Mouse (Mus musculus) cerebellum, postnatal 10 days (tissue): ENCODE data around the gene 2810004N23Rik.
"Not testable (repeated sequence)": the region's sequence is repeated elsewhere in the genome, so short reads cannot be mapped to it uniquely, and the experiment has no call there.

Experiments used
- DNase-seq, 2 experiments: peaks; one replicate each; pipeline ENCODE4 v3.0.0; 2021; ENCODE audit warnings: mixed read lengths in 2 of 2

2810004N23Rik gene

GRCm38 (mm10) chr8:124863729-124864128, 809 bp upstream of the 2810004N23Rik start:
- no peak for DNase-seq

- DNase-seq: no peak
Observed at GRCm38 (mm10) chr8:124863163-124863677, 300 bp upstream of the 2810004N23Rik start.

DNA sequence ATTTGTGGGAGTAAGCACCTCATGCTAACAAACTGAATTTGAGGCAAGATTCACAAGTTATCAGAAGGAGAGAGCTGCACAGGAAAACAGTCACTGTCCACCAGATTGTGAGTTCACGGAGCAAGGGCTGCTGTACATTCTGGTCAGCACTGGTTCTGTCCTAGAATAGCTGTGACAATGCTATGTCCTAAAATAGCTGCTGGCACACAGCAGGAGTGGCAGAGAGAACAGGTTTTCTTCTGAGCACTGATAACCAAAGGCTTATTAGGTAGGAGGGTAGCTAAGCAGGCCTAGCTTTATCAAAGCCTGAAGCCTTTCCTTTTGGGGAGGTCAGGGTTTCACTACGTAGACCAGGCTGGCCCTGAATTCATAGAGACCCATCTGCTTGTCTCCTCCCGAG, 2.7 kb downstream of the 2810004N23Rik start:
- no peak for DNase-seq

GRCm38 (mm10) chr8:124859466-124859865, 3.5 kb downstream of the 2810004N23Rik start:
- peak; percentile 24 to 46 for DNase-seq

DNA sequence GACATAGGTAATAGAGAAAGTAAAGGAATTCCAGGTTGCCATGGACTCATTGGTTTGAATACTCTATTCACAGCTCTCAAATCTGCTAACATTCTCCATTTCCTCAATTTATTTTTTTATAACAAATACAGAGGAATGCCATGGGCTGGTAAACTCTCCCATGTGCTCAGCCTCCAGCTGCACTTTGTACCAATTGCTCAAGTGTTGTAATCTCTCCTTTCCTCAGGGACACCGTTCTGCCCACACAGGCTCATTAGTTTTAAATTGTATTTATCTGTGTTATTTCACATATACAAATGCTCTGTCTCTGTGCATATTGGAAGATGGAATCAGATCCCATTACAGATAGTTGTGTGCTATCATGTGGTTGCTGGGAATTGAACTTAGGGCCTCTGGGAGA, 9.4 kb downstream of the 2810004N23Rik start:
- DNase-seq: no peak

- DNase-seq: no peak
Observed at GRCm38 (mm10) chr8:124845573-124845972, 17.3 kb downstream of the 2810004N23Rik start.

GRCm38 (mm10) chr8:124845131-124845530, 17.8 kb downstream of the 2810004N23Rik start:
- DNase-seq: no peak

DNA sequence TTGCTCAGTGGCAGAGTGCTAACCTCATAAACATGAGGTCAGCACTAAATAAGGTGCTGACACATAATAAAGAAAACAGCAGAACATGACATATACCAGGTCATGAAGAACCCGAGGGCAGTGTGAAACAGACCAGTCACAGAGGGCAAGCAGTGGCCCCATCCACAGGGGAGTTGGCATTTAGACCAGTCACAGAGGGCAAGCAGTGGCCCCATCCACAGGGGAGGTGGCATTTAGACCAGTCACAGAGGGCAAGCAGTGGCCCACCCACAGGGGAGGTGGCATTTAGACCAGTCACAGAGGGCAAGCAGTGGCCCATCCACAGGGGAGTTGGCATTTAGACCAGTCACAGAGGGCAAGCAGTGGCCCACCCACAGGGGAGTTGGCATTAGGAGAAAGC, 20.0 kb downstream of the 2810004N23Rik start:
- DNase-seq: not testable (repeated sequence)

DNA sequence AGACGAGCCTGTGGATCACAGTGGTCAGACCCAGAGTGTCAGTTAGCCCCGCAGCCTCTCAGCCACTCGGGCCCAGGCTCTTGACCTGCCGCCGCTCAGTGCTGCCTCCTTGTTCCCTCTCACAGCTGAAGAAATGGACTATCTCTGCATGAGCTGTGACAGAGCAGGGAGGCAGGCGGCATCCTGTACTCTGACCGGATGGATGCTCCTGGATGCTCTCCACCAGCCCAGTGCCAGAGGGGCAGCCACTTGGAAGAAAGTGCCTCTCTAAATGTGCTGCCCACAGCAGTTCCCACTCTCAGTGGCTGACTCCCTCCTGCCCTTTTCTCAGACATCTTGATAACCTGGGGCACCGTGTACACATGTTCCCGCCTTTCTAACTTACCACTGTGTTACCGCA, 21.1 kb downstream of the 2810004N23Rik start:
- DNase-seq: peak; percentile 50 to 57

DNA sequence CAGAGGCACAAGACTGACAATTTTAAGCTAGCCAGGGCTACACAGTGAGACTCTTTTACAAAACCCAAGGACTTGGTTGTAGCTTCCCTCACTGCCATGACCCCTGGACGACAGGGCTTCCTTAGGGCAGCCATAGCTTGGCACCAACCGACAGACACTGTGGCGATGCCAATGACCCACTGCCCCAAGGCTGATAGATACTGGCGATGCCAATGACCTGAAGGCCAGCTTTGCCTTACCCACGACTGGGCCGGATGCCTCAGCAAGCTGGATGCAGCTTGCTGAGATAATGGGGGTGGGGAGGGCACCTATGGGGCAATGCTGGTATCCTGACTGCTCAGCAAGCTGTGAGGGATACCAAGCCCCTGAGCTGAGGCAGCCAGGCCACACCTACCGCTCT, 22.0 kb downstream of the 2810004N23Rik start:
- no peak for DNase-seq

DNA sequence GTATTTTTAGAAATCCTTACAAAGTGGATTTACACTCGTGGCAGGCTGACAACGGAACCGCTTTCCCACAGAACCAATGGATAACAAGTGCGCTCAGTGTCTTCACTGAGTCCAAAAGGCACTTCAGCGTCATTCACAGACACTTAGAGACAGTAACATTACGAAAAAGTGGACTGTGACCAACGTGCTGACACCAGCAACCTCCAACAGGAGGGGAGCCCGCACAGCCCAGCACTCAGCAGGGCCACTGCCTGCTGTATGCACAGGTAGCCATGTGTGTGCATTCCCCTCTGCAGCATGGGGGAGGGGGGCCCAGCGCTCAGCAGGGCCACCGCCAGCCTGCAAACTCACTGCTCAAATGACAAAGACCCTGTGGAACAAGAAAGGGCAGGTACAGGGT, 23.5 kb downstream of the 2810004N23Rik start:
- no peak for DNase-seq

DNA sequence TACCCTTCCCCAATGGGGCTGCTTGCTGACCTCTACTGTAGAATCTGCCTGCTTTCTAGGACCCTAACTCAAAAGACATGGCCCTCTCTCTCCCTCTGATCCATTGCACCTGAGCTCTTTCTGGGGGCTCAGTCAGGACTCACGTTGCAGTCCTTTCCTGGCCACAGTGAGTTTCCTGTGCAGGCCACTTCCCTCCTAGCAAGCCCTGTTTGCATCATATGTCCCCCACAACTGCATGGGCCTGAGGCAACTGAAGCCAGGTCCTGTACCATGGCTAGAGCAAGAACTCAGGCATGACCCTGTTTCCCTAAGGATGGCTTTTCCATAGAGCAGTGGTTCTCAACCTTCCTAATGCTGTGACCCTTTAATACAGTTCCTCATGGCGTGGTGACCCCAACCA, 25.0 kb downstream of the 2810004N23Rik start:
- DNase-seq: no peak

DNA sequence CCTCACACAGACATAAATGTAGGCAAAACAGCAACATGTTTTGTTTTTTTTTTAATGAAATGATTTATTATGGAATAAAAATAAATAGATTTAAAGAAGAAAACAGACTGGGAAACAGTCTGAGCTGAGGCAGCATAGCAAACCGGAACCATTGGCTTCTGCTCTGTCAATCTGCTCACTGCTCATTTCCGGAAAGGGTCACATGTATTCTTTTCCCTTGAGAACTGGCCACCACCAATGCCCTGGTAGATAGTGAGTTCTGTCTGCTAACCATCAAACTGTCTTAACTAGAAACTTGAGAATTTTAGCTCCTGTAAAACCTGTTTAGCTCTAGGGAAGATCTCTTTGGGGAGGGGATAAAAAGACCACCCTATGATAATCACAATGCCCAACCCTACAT, 26.0 kb downstream of the 2810004N23Rik start:
- DNase-seq: no peak

DNA sequence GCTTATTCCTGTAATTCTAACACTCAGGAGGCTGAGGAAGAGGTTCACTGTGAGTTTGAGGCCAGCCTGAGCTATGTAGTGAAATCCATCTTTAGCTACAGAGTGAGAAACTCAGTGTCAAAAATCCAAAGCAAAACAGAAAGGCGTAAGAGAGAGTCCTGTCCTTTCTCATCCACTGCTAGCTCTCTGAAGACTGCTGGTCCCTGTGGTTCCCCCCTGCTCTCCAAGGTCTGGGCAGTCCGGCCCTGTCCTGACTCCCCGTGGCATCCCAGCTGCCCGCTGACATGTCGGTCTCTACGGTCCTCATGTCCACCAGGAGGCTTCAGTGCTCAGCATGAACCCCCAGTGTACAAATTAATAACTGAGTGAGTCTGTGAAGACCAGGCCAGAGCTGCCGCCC, 26.6 kb downstream of the 2810004N23Rik start:
- DNase-seq: no peak

- DNase-seq: no peak
Observed at GRCm38 (mm10) chr8:124835848-124836247, 27.1 kb downstream of the 2810004N23Rik start.

DNA sequence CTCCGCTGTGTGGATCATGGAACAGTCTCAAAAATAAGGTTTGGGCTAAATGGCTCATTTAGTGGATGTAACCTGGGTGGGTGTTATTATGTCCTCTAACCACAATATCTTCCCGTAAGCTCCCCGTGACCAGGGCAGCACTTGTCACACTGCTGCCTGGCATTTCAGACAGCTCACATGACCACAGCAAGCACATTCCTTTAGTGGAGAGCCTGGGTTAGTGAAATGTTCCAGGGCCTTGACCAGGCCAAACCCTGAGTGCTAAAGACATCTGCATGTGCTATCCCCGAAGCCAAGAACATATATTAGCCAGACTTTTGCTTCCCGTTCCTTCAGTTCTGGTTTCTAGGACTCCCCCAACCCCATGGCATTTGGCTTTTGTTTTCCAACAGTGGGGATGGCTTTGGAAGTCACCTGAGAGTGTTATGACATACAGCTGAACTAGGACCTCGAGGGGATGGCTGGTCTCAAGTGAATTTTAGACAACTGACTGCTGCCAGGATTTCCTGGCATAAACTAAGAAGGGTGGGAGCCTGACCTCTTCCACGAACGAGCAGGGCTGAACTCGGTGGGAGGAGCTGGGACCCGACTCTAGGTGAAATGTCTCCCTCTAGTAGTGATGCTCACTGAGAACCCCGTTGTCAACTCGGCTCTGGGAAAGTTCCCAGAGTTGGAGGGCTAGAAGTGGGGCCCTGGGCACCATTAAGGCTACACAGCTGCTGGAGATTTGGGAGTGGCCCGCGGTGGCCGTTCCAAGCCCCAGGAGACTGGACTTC, 29.3 kb downstream of the 2810004N23Rik start:
- no peak for DNase-seq

- DNase-seq: no peak
Observed at GRCm38 (mm10) chr8:124831941-124832340, 31.0 kb downstream of the 2810004N23Rik start.

DNA sequence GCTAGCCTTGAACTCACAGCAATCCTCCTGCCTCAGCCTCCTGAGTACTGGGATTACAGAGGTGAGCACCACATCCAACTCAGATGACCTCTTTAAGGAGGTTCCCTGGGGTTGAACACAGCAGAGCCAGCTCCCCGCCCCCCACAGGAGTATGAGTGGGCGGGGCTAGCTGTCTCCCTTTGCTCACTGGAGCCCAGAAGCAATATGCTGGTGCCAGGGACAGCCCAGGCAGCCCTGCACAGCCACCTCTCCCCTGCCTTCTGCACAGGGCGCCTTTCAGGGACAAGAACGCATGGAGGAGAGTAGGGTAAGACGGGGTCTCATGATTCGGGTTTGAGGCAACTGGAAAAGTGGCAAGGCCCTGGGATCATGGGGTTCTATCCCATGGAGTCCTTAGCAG, 31.4 kb downstream of the 2810004N23Rik start:
- no peak for DNase-seq

GRCm38 (mm10) chr8:124830050-124830449, 32.9 kb downstream of the 2810004N23Rik start:
- no peak for DNase-seq

- peak; percentile 57 to 70 for DNase-seq
Observed at GRCm38 (mm10) chr8:124828561-124829240, 34.2 kb downstream of the 2810004N23Rik start.

- peak; percentile 84 to 88 for DNase-seq
Observed at GRCm38 (mm10) chr8:124827387-124827786, 35.5 kb downstream of the 2810004N23Rik start.

- peak; percentile 42 to 57 for DNase-seq
Observed at GRCm38 (mm10) chr8:124826658-124827057, 36.3 kb downstream of the 2810004N23Rik start.

GRCm38 (mm10) chr8:124823497-124823896, 39.4 kb downstream of the 2810004N23Rik start:
- DNase-seq: no peak

- DNase-seq: no peak
Observed at GRCm38 (mm10) chr8:124820125-124820524, 42.8 kb downstream of the 2810004N23Rik start.
